7 mouse cellular contexts compared by ENCODE assay signal in genomic region chrX:153139734-153140515, GRCm38 (mm10). TPM values are rescaled to one million over a fixed set of nuclear protein-coding genes. Genes with fewer than 3 reads are reported as not detected.
DNase-seq lines count a peak whose midpoint lies in the region; ATAC-seq and TF ChIP-seq lines count a peak whose summit lies in the region.

Gene Rragb, plus strand, starts transcription at chrX:153139981.

- H3K27ac ChIP-seq in heart, embryonic 11.5 days (ENCODE audit: low read depth, low read length), result no peak within 1 kb of the TSS
- H3K27ac ChIP-seq in kidney, embryonic 16.5 days (ENCODE audit: low read length), result no peak within 1 kb of the TSS

- no peaks in the 10 kb centered on the region for H3K9me3 ChIP-seq in heart, embryonic 11.5 days (replicated peaks; ENCODE audit: control insufficient read depth, low read length)
- H3K9me3 ChIP-seq in kidney, embryonic 16.5 days (ENCODE audit: low read length), result no peaks in the 10 kb centered on the region

- peak within 1 kb of the TSS; percentile 55 for H3K4me2 ChIP-seq in heart, embryonic 11.5 days
- H3K4me2 ChIP-seq in kidney, embryonic 16.5 days (replicated peaks; ENCODE audit: low read depth, low read length), result peak within 1 kb of the TSS; percentile 61

- peak; percentile 95 for DNase-seq in brain, embryonic 14.5 days (ENCODE audit: low read depth)
- DNase-seq in liver, result peak; percentile 65
- peak; percentile 10 to 45 for DNase-seq in monocyte, adult 2 months (ENCODE audit: low read depth in 1 of 2, low spot score in 2 of 2)
- DNase-seq in spleen, postnatal 14 days (ENCODE audit: low spot score in 2 of 2), result peak; percentile 17 to 47

- peak; percentile 88 for ATAC-seq in erythroblast, adult 5-6 weeks (replicated peaks; ENCODE audit: low FRiP score, poor library complexity, severe bottlenecking)
- peak; percentile 92 for ATAC-seq in heart, embryonic 11.5 days (replicated peaks; ENCODE audit: insufficient number of reproducible peaks, low FRiP score, low TSS enrichment)
- ATAC-seq in kidney, embryonic 16.5 days (ENCODE audit: low FRiP score, low TSS enrichment), result peak; percentile 97

- H3K36me3 ChIP-seq in heart, embryonic 11.5 days (ENCODE audit: control insufficient read depth, insufficient read depth, low read length), result no peaks in the 10 kb centered on the region
- H3K36me3 ChIP-seq in kidney, embryonic 16.5 days (ENCODE audit: insufficient read depth, low read length), result no peaks in the 10 kb centered on the region

- no peak for TF ChIP-seq POLR2A in brain, embryonic 14.5 days (IDR thresholded peaks at IDR 0.05; ENCODE audit: borderline replicate concordance, extremely low read depth, insufficient read depth, insufficient read length, poor library complexity, severe bottlenecking)

- H3K4me1 ChIP-seq in heart, embryonic 11.5 days (ENCODE audit: control insufficient read depth, insufficient read depth, low read length), result no peaks in the 10 kb centered on the region
- no peaks in the 10 kb centered on the region for H3K4me1 ChIP-seq in kidney, embryonic 16.5 days (ENCODE audit: insufficient read depth, low read length)

- 14% methylated on average over 47 of the region's 47 CpGs for WGBS in heart, embryonic 11.5 days (ENCODE audit: insufficient replicate concordance)
- WGBS in kidney, embryonic 16.5 days, result 18% methylated on average over 47 of the region's 47 CpGs

- H3K27me3 ChIP-seq in heart, embryonic 11.5 days (ENCODE audit: control insufficient read depth, insufficient read depth, low read length), result no peaks in the 10 kb centered on the region
- H3K27me3 ChIP-seq in kidney, embryonic 16.5 days (ENCODE audit: insufficient read depth, low read length), result peaks cover 23% of the 10 kb centered on the region

- no peak within 1 kb of the TSS; the same call in 1 of the 2 replicates for H3K9ac ChIP-seq in heart, embryonic 11.5 days (ENCODE audit: low read depth, low read length)
- peak within 1 kb of the TSS; percentile 58 for H3K9ac ChIP-seq in kidney, embryonic 16.5 days (replicated peaks; ENCODE audit: low read length)

- TF ChIP-seq CTCF in brain, embryonic 14.5 days (IDR thresholded peaks at IDR 0.05; ENCODE audit: borderline replicate concordance, extremely low read depth, insufficient read depth, insufficient read length), result peak; percentile 38; the same call in 1 of the 2 replicates

- H3K4me3 ChIP-seq in heart, embryonic 11.5 days (ENCODE audit: low read depth, low read length), result peak within 1 kb of the TSS; percentile 43
- H3K4me3 ChIP-seq in kidney, embryonic 16.5 days (ENCODE audit: low read length), result peak within 1 kb of the TSS; percentile 53

RNA-seq across cellular contexts. Expression of gene Rragb, which starts in this region (rescaled TPM):
- polyA plus RNA-seq in brain, embryonic 14.5 days (2012; rRNA removed), result 46.1 and 48.3 TPM in 2 replicates
- total RNA-seq in erythroblast, adult 5-6 weeks (2015; ENCODE audit: low replicate concordance), result 0.38 TPM in 1 of 2 replicates, not detected in the other
- 0.56 TPM in 1 of 2 replicates, not detected in the other for total RNA-seq in erythroblast, adult 5-6 weeks (2017; ENCODE audit: low replicate concordance)
- polyA plus RNA-seq in heart, embryonic 11.5 days (2014; fragmentation: Nextera tagmentation; extraction: Ambion mirVana), result 1.5 and 1.7 TPM in 2 replicates
- 1.7 and 2.4 TPM in 2 replicates for polyA plus RNA-seq in kidney, embryonic 16.5 days (2015; fragmentation: Nextera tagmentation; extraction: Ambion mirVana)

Comparison
In these comparisons a context has a peak if more than half of its experiments do, and no peak if none do; other contexts are left out.
1. RNA of gene Rragb (polyA plus RNA-seq): 46.1 to 48.3 TPM in brain, embryonic 14.5 days; 1.7 to 2.4 TPM in kidney, embryonic 16.5 days and 1.5 to 1.7 TPM in heart, embryonic 11.5 days; every median in the first group is over 10 times any median in the second.
2. Peak in ATAC-seq in erythroblast, adult 5-6 weeks; RNA of the gene not detected or under 1 TPM.
3. DNase-seq: peak in every context shown above with its lines; median percentile 95 in brain, embryonic 14.5 days; 65 in liver; 32 in spleen, postnatal 14 days; 28 in monocyte, adult 2 months.
4. Peak in every context shown above with its lines, with median percentiles within 50 percentile points of each other: ATAC-seq.